Mouse (Mus musculus) cortical plate, adult 2 months (tissue): ENCODE data around the gene Gm11213.

ENCODE experiments used
- CTCF ChIP-seq: fragments of 200-500 bp; IDR thresholded peaks from 2 replicates; pipeline ENCODE4 v1.5.1; 2011; ENCODE audit warnings: mild to moderate bottlenecking, control low read depth, low read length; ENCODE audit not compliant: insufficient read depth; ENCODE audit errors: extremely low read depth
- POLR2A ChIP-seq: fragments of 200-500 bp; IDR thresholded peaks from 2 replicates; pipeline ENCODE4 v1.6.1; 2011; ENCODE audit warnings: mild to moderate bottlenecking, low read length, control low read depth; ENCODE audit not compliant: insufficient read depth; ENCODE audit errors: extremely low read depth

DNA sequence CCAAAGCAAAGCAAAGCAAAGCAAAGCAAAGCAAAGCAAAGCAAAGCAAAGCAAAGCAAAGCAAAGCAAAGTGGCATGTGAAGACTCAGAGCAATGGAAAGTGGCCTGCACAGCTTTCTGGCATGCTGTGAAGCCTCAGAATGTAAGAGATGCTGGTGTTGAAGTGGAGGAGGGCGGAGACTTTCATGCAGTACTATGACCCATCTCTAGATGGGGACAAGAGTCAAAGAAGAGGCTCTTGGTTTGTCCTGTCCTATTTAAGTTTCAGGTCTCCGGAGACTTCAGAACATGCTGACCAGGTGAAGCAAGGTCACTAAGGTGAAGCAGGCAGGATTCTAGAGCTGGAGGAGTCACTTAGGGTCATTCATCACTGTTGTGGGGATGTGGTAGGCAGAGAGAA lies 16.8 kb upstream of the Gm11213 start:
- TF ChIP-seq POLR2A = no peak
- TF ChIP-seq CTCF = no peak
